Mouse (Mus musculus): ENCODE measurements around the gene Igf2bp1.

Gene Igf2bp1

GRCm38 (mm10) chr11:96005403-96006271, at the start of gene Igf2bp1:
Gene Igf2bp1 (minus strand): TSS chr11:96005940.
- DNase-seq = no peak

DNA sequence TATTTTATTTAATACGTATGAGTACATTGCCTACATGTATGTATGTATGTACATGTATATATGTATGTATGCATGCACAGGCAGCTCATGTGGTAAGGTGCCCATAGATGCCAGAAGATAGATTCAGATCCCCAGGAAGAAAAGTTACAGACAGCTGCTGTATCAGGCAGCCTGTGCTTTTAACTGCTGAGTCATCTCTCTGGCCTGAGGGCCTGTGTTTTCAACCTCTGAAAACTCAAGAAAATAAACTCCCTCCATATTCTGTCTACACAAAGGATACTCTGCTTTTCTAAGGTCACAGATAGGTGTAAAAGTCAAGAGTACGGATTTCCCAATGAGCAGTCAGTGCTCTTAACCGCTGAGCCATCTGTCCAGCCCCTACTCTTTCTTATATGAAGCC, 45.1 kb upstream of the Igf2bp1 start:
- DNase-seq = no peak

DNA sequence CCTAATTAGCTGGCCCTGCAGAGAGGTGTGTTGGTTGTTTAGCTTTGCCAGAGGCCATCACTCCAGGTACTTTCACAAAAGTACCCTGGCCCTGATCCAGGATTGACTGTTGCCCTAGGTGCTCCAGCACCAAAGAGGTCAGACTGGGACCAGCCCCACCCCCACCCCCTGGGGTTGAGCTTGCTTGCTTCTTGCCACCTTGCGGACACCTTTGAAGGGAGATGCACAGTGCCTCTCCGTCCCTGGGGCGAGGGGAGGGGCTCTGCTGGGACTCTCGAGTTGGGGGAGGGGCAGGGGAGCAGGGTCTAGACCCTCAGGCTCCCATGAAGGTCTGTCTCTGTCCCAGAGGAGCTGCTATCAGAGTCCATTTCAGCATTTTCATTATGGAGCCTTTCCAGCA, 44.2 kb upstream of the Igf2bp1 start:
- DNase-seq = peak in 1 of 2 experiments; percentile 15

GRCm38 (mm10) chr11:96047469-96048373, 42.0 kb upstream of the Igf2bp1 start:
- DNase-seq = no peak

DNA sequence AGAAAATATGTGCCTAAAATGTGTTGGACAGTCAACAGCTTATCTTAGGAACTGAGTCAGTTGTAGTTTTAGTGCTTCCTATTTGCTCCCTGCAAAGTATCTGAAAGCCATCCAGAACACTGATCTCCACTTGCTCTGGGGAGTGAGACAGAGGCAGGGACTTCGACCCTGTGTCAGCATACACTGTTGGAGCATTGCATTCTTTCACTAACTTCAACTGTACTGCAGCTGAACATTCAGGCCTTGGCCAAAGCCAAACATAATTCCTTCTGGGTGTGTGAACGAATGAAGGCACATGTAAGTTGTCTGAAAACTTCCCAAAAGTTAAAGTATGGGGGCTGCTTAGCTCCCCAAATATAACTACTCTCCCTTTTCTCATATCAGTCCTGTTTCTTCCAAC, 41.1 kb upstream of the Igf2bp1 start:
- DNase-seq = no peak

GRCm38 (mm10) chr11:96046028-96046427, 40.3 kb upstream of the Igf2bp1 start:
- DNase-seq = no peak

DNA sequence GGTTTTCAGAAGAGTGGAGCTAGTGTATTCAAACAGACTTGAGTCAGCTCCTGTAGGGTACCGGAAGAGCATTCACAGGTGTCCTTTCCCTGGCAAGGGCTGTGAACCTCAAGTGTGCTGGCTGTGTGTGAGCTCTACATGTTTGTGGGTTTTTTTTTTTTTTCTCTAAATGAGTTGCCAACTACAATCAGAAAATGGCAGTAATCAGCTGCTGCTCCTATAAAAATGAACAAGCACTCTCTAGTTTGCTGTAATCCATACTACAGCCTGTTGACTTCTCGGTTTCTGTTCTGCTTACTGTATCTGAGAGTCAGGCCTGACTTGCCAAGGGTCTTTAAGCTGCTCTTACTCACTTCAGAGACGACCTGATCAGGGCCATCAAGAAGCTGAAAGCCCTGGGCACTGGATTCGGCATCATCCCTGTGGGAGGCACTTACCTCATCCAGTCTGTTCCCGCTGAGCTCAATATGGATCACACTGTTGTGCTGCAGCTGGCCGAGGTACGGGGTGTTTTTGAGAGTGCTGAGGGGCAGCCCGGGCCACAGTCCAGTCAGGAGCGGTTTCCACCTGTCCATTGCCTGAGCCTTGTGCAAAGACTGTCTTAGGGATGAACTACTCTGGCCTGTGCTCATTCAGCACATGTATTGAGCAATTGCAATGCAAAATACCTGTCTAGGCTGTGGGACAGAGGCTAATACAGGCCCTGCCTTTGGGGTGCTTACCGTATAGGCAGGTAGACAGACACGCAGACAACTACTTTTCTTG, 39.2 kb upstream of the Igf2bp1 start:
- no peak for DNase-seq

DNA sequence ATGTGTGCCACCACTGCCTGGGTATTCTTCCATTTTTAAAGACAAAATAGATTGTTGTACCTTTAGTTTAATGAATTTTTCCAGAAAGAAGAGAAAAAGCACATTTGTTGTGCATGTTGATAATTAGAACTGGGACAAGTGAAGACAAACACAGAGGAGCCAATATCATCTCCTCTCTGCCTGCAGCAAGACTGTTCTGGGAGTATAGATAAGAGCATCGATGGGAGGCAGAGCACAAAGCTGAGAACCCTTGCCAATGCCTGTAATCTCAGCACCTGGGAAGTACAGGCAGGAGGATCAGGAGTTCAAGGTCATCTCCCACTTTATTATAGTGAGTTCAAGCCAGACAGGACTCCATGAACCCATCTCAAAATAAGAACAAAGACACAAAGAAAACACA, 32.8 kb upstream of the Igf2bp1 start:
- no peak for DNase-seq

DNA sequence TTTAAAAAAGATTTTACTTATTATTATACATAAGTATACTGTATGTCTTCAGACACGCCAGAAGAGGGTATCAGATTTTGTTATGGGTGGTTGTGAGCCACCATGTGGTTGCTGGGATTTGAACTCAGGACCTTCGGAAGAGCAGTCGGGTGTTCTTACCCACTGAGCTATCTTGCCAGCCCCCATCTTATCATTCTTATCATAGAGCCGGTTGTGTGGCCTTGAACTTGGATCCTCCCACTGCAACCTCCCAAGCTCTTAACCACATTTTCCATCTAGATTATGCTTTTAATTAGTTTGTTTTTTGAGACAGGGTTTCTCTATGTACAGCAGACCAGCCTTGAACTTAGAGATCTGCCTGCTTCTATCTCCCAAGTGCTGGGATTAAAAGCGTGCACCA, 31.8 kb upstream of the Igf2bp1 start:
- DNase-seq = no peak

GRCm38 (mm10) chr11:96035133-96035532, 29.4 kb upstream of the Igf2bp1 start:
- peak in 1 of 2 experiments; percentile 8 for DNase-seq

- DNase-seq = peak; percentile 97
Observed at GRCm38 (mm10) chr11:96034596-96035052, 28.9 kb upstream of the Igf2bp1 start, which contains the start of gene Snf8. Gene Snf8 (plus strand): TSS chr11:96034885.

- peak in 1 of 2 experiments; percentile 7 for DNase-seq
Observed at GRCm38 (mm10) chr11:96034116-96034515, 28.4 kb upstream of the Igf2bp1 start.

- peak; percentile 12 to 31 for DNase-seq
Observed at GRCm38 (mm10) chr11:96033264-96033663, 27.5 kb upstream of the Igf2bp1 start.

DNA sequence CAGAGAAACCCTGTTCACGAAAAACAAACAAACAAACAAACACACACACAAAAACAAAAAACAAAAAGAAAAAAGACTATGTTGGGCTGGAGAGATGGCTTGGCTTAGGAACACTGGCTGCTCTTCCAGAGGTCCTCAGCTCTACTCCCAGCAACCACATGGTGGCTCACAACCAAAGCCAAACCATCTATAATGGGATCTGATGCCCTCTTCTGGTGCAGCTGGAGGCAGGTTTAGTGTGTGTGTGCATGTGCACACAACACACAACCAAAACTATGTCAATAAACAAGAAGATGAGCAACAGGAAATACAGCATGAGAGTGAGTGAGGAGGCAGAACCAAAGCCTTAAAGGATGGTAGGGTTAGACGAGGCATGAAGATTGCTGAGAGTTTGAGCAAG, 26.0 kb upstream of the Igf2bp1 start:
- peak in 1 of 2 experiments; percentile 13 for DNase-seq

DNA sequence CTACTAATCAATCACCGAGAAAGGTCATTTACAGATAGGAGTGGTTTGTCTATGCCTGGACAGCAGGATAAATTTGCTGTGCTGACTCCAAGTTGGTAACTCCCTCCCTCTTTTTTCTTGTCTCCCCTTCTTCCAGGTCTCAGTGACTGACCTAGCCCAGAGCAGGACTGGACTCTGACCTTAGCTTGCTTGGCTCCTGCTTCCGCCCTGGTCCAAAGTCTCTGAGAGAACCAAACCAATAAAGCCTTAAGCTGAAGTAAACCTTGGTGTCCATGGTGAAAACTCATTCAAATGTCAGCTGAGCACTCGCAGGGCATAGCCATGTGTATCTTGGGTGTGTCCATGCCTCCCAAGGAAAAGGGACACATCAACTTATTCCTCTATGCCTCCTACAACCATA, 24.8 kb upstream of the Igf2bp1 start:
- DNase-seq = peak; percentile 53 to 86

GRCm38 (mm10) chr11:96028130-96028529, 22.4 kb upstream of the Igf2bp1 start:
- peak in 1 of 2 experiments; percentile 23 for DNase-seq

GRCm38 (mm10) chr11:96020622-96021021, 14.9 kb upstream of the Igf2bp1 start:
- no peak for DNase-seq

DNA sequence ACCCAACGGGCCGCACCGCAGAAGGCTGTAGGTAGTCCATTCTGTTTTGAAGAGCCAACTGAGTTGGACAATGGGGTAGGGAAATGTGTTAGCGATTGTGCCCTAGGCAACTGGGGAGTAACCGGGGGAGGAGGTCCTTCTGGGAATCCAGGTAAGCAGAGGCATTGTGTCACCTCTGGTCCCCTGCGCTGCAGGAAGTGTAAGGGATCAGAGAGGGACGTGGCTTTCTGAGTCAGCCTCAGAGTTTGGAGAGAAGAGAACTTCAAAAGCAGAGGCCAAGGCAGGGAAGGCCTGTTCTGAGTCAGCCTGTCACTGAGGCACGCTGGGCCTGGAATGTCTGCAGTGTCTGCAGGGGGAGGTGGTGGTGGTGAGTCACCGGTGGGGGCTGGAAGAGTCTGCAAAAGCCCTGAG, 12.2 kb upstream of the Igf2bp1 start:
- DNase-seq = no peak

DNA sequence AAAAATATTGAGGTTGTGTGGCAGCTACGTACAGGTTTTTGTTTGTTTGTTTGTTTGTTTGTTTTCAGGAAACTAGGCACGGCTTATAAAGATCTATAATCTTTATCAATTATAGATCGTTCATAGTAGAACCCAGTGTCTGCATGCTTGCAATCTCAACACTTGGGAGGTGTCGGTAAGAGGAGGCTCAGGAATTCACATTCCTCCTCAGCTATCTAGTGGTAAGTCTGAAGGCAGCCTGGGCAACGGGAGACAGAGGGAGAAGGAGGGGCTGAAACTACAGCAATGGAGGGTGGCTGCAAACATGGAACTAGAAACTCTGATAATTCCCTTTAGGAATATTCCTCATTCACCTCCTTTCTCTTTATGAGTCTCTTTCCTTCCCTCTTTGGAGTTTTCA, 9.7 kb upstream of the Igf2bp1 start:
- no peak for DNase-seq

DNA sequence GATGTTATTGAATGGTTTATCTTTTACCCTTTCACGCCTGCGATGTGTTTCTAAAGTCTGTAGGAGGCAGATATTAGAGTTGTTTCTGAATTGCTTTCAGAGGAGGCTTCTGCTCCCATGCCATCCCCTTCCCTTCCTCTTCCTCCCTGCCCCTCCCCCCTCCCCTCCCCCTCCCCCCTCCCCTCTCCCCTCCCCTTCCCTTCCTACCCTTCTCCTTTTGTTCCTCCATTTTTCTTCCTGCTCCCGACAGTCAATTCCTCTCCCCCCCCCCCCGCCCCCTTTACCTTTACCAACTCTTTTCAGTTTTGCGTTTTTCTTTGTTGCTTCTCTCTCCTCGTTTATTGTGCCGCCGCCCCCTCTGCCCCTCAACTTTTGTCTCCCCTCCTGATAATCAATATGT, 6.2 kb upstream of the Igf2bp1 start:
- no peak for DNase-seq

DNA sequence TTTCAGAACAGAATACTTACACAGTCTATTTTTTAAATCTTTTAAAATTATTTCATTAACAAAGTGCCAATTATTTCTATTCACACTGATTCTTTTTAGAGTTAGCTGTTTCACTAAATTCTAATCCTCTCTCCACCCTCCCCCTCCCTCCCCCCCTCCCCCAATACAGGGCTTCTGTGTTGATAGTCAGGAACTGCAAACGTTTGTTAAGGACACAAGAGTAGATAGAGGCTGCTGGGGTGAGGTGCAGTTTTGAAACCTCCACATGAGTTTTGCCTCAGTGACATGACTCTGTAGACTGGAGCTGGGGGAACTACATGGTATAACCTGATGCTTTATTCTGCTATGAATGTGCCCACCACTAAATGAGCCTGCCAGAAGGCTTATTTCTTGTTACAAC, 3.1 kb upstream of the Igf2bp1 start:
- no peak for DNase-seq

GRCm38 (mm10) chr11:96007516-96008235, 1.9 kb upstream of the Igf2bp1 start:
- no peak for DNase-seq

Data from kidney, postnatal 25 days (tissue).